Mouse (Mus musculus) myocyte (in vitro differentiated cells): ENCODE data around the gene Tcerg1l.

Source experiments
- E2F4 ChIP-seq: IDR thresholded peaks from one replicate; pipeline ENCODE4 v1.6.1; 2011; ENCODE audit warnings: mild to moderate bottlenecking, control low read depth, moderate library complexity; ENCODE audit not compliant: insufficient read depth
- MAX ChIP-seq: IDR thresholded peaks from one replicate; pipeline ENCODE4 v1.6.1; 2011; ENCODE audit warnings: low read depth, mild to moderate bottlenecking, control low read depth
- POLR2A ChIP-seq: IDR thresholded peaks from one replicate; pipeline ENCODE4 v1.6.1; 2011; ENCODE audit warnings: low read depth, mild to moderate bottlenecking, control low read depth, moderate library complexity; ENCODE audit not compliant: insufficient read length
- REST ChIP-seq: IDR thresholded peaks from one replicate; pipeline ENCODE4 v1.6.1; 2011; ENCODE audit warnings: mild to moderate bottlenecking, control low read depth, moderate library complexity; ENCODE audit not compliant: insufficient read depth, insufficient read length
- TCF12 ChIP-seq: IDR thresholded peaks from one replicate; pipeline ENCODE4 v1.6.1; 2011; ENCODE audit warnings: mild to moderate bottlenecking, control low read depth; ENCODE audit not compliant: poor library complexity, insufficient read depth, severe bottlenecking
- USF1 ChIP-seq: IDR thresholded peaks from one replicate; pipeline ENCODE4 v1.6.1; 2011; ENCODE audit warnings: low read depth, mild to moderate bottlenecking, control low read depth, moderate library complexity

GRCm38 (mm10) chr7:138345451-138345850, 52.1 kb downstream of the Tcerg1l start:
- TF ChIP-seq REST: no peak
- TF ChIP-seq USF1: no peak
- no peak for TF ChIP-seq POLR2A
- no peak for TF ChIP-seq TCF12
- TF ChIP-seq E2F4: no peak
- TF ChIP-seq MAX: no peak
